ENCODE assay signal across 8 mouse cellular contexts in the genomic region with DNA sequence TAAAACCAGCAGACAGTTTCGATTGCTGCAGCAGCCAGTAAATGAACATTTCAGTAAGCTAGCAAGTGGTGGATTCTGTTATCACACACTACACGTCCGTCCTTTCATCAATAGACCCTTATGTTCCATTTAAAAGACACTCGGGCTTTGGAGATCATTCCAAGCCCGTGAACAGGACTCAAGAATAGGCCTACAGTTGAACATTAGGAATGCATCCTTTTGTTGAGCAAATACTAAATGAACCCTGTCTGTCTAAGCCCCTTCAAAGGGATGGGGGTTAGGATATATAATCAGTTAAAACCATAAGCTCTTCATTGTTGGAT. TPM values are rescaled to one million over a fixed set of nuclear protein-coding genes. Genes with fewer than 3 reads are reported as not detected.
A peak's percentile ranks its signal among the peaks of the same experiment; 100 is the strongest.
DNase-seq lines count a peak whose midpoint lies in the region; ATAC-seq lines count a peak whose summit lies in the region.

No protein-coding gene starts in this region.

- H3K9me3 ChIP-seq in liver, embryonic 11.5 days (ENCODE audit: control insufficient read depth, low read length) = no peaks in the 10 kb centered on the region
- no peaks in the 10 kb centered on the region for H3K9me3 ChIP-seq in embryonic facial prominence, embryonic 15.5 days (replicated peaks)
- no peaks in the 10 kb centered on the region for H3K9me3 ChIP-seq in limb, embryonic 10.5 days (replicated peaks)
- H3K9me3 ChIP-seq in neural tube, embryonic 14.5 days (ENCODE audit: control insufficient read depth, low read length) = no peaks in the 10 kb centered on the region

- H3K9ac ChIP-seq in liver, embryonic 11.5 days (ENCODE audit: low read depth, low read length) = peak overlapping the region; percentile 17; the same call in 1 of the 2 replicates
- H3K9ac ChIP-seq in embryonic facial prominence, embryonic 15.5 days = no peak overlapping the region
- H3K9ac ChIP-seq in neural tube, embryonic 14.5 days (replicated peaks; ENCODE audit: low read depth, low read length) = peak overlapping the region; percentile 47

- peak overlapping the region; percentile 56 for H3K4me3 ChIP-seq in liver, embryonic 11.5 days (ENCODE audit: low read depth, low read length)
- peak overlapping the region; percentile 50 for H3K4me3 ChIP-seq in embryonic facial prominence, embryonic 15.5 days (replicated peaks)
- peak overlapping the region; percentile 56 for H3K4me3 ChIP-seq in limb, embryonic 10.5 days
- peak overlapping the region; percentile 39 for H3K4me3 ChIP-seq in neural tube, embryonic 14.5 days (ENCODE audit: low read depth, low read length)

- H3K36me3 ChIP-seq in liver, embryonic 11.5 days (ENCODE audit: control insufficient read depth, insufficient read depth, low read length) = no peaks in the 10 kb centered on the region
- no peaks in the 10 kb centered on the region for H3K36me3 ChIP-seq in embryonic facial prominence, embryonic 15.5 days
- no peaks in the 10 kb centered on the region for H3K36me3 ChIP-seq in limb, embryonic 10.5 days
- no peaks in the 10 kb centered on the region for H3K36me3 ChIP-seq in neural tube, embryonic 14.5 days (ENCODE audit: control insufficient read depth, insufficient read depth, low read length)

- no peaks in the 10 kb centered on the region for H3K4me1 ChIP-seq in liver, embryonic 11.5 days (replicated peaks; ENCODE audit: control insufficient read depth, insufficient read depth, low read length)
- peaks cover 20% of the 10 kb centered on the region for H3K4me1 ChIP-seq in embryonic facial prominence, embryonic 15.5 days
- H3K4me1 ChIP-seq in limb, embryonic 10.5 days = peaks cover 79% of the 10 kb centered on the region
- peaks cover 3% of the 10 kb centered on the region; the same call in 1 of the 2 replicates for H3K4me1 ChIP-seq in neural tube, embryonic 14.5 days (ENCODE audit: control insufficient read depth, insufficient read depth, low read length)

- H3K4me2 ChIP-seq in liver, embryonic 11.5 days = peak overlapping the region; percentile 94
- peak overlapping the region; percentile 84 for H3K4me2 ChIP-seq in embryonic facial prominence, embryonic 15.5 days (replicated peaks)
- H3K4me2 ChIP-seq in neural tube, embryonic 14.5 days (ENCODE audit: low read depth, low read length) = peak overlapping the region; percentile 75

- ATAC-seq in liver, embryonic 11.5 days (replicated peaks; ENCODE audit: low FRiP score) = no peak
- ATAC-seq in embryonic facial prominence, embryonic 15.5 days (ENCODE audit: insufficient number of reproducible peaks, low FRiP score, low TSS enrichment, low read depth) = no peak
- no peak for ATAC-seq in neural tube, embryonic 14.5 days (ENCODE audit: low read depth)
- no peak for ATAC-seq in inflammation-experienced regulatory T-cells, adult 6 months

- no peak for DNase-seq in liver, embryonic 11.5 days (ENCODE audit: low spot score)
- DNase-seq in liver = no peak
- DNase-seq in limb, embryonic 10.5 days (ENCODE audit: low spot score) = no peak
- DNase-seq in frontal cortex, postnatal 36 days (ENCODE audit: low spot score in 2 of 2) = no peak
- no peak for DNase-seq in lung, postnatal 10 days

- WGBS in liver, embryonic 11.5 days = 10% methylated on average over 5 of the region's 5 CpGs
- WGBS in embryonic facial prominence, embryonic 15.5 days = 17% methylated on average over 5 of the region's 5 CpGs
- 8% methylated on average over 5 of the region's 5 CpGs for WGBS in limb, embryonic 10.5 days
- 5% methylated on average over 5 of the region's 5 CpGs for WGBS in neural tube, embryonic 14.5 days

- H3K27ac ChIP-seq in liver, embryonic 11.5 days (ENCODE audit: low read depth, low read length) = no peak overlapping the region
- peak overlapping the region; percentile 85 for H3K27ac ChIP-seq in embryonic facial prominence, embryonic 15.5 days (replicated peaks)
- peak overlapping the region; percentile 80 for H3K27ac ChIP-seq in limb, embryonic 10.5 days
- H3K27ac ChIP-seq in neural tube, embryonic 14.5 days (ENCODE audit: low read depth, low read length) = peak overlapping the region; percentile 75

- H3K27me3 ChIP-seq in liver, embryonic 11.5 days (replicated peaks; ENCODE audit: control insufficient read depth, insufficient read depth, low read length) = peaks cover 88% of the 10 kb centered on the region
- peaks cover 18% of the 10 kb centered on the region for H3K27me3 ChIP-seq in embryonic facial prominence, embryonic 15.5 days
- peaks cover 47% of the 10 kb centered on the region for H3K27me3 ChIP-seq in limb, embryonic 10.5 days (ENCODE audit: low read depth, poor library complexity, severe bottlenecking)
- H3K27me3 ChIP-seq in neural tube, embryonic 14.5 days (ENCODE audit: control insufficient read depth, insufficient read depth, low read length) = peaks cover 15% of the 10 kb centered on the region

RNA-seq across cellular contexts. Expression of gene Tfap2a, which starts 14.6 kb away (rescaled TPM):
- polyA plus RNA-seq in liver, embryonic 11.5 days (2014; fragmentation: Nextera tagmentation; extraction: Ambion mirVana) = 0.22 and 0.34 TPM in 2 replicates
- polyA plus RNA-seq in embryonic facial prominence, embryonic 15.5 days (2015; fragmentation: Nextera tagmentation; extraction: Ambion mirVana) = 13.4 and 15.4 TPM in 2 replicates
- polyA plus RNA-seq in limb, embryonic 10.5 days (2016; fragmentation: Nextera tagmentation; extraction: Ambion mirVana) = 6.7 and 6.9 TPM in 2 replicates
- 7.3 and 9.1 TPM in 2 replicates for polyA plus RNA-seq in neural tube, embryonic 14.5 days (2014; fragmentation: Nextera tagmentation; extraction: Ambion mirVana)
- polyA plus RNA-seq in inflammation-experienced regulatory T-cells, adult 6 months (2017; shearing (Covaris generic)) = not detected
